Mouse (Mus musculus) embryo, embryonic 11.5 days (tissue): ENCODE measurements around the gene Phactr4.
A peak's percentile ranks its signal among the peaks of the same experiment; 100 is the strongest.

Experiments
- DNase-seq: peaks from one replicate; pipeline ENCODE4 v3.0.0-alpha.2; 2012; ENCODE audit warnings: low read depth, low spot score

Phactr4 gene

GRCm38 (mm10) chr4:132411322-132412094, 10.8 kb downstream of the Phactr4 start:
- no peak for DNase-seq

GRCm38 (mm10) chr4:132409587-132410229, 12.6 kb downstream of the Phactr4 start:
- DNase-seq = no peak

GRCm38 (mm10) chr4:132406393-132407189, 15.7 kb downstream of the Phactr4 start:
- DNase-seq = no peak

- no peak for DNase-seq
Measured at GRCm38 (mm10) chr4:132404588-132404987, 17.7 kb downstream of the Phactr4 start.

DNA sequence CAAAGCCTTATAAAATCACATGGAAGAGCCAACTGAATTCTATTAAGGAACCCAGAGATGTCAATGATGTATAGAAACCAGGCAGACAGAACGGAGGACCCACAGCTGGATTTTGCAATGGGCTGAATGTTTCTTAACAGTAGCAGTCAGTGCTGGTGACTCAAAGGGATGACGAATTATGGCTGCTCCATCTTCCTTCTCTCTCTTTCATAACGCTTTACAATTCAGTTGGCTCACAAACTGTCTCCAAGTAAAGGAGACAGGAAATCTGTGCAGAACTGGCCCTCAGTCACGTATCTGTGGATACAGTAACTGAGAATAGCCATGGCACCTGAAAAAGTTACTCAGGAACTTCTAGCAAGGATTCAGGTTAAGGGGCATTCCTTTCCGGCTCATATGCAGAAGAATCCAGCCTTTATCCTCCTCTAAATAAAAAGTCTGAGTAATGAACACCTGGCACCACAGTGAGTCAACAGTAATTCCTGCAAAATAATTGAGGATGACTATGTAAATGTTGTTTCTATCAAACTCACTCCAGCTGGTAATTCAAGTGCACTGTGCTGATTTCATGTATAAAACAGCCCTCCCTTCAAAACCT, 19.1 kb downstream of the Phactr4 start:
- DNase-seq = no peak

GRCm38 (mm10) chr4:132401016-132401415, 21.3 kb downstream of the Phactr4 start:
- no peak for DNase-seq

DNA sequence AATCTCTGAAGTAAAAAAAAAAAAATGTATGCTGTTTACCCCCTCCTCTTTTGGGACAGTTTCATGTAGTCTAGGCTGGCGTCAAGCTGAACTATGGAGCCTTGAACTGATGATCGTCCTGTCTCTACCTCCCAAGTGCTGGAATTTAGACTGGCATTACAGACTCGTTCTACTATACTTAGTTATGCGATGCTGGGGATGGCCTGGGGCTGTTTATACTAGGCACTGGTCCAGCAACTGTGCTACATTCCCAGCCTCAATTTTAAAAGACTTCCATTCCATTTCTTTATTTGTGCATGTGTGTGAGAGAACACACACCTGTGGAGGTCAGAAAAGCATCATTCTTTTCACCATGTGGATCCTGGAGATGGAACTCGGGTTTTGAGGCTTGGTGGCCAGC, 23.4 kb downstream of the Phactr4 start:
- no peak for DNase-seq

- peak; percentile 37 for DNase-seq
Measured at GRCm38 (mm10) chr4:132398045-132398774, 24.1 kb downstream of the Phactr4 start.

DNA sequence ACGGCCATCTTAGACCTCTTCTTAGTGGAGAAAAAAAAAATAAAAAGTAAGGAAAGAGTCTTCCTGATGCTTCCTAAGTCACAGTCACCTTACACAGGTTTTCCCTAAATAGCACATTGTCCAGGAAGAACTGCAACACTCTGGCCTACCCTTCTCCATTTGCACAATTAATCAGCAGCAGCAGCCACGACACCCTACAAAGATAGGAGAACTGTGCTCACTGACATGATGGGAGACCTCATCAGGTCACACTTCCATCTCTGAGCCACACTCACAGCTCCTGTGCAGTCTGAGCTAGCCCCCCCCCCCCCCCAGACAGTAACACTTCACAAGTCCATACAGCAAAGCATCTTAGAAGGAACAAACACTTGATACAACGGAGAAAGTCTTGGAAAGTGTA, 25.2 kb downstream of the Phactr4 start:
- no peak for DNase-seq

GRCm38 (mm10) chr4:132396251-132396650, 26.0 kb downstream of the Phactr4 start:
- DNase-seq = no peak

- no peak for DNase-seq
Measured at GRCm38 (mm10) chr4:132391063-132391740, 31.1 kb downstream of the Phactr4 start.

GRCm38 (mm10) chr4:132389302-132389701, 33.0 kb downstream of the Phactr4 start:
- no peak for DNase-seq

- no peak for DNase-seq
Measured at GRCm38 (mm10) chr4:132387617-132388016, 34.7 kb downstream of the Phactr4 start.

GRCm38 (mm10) chr4:132386846-132387245, 35.4 kb downstream of the Phactr4 start:
- no peak for DNase-seq

DNA sequence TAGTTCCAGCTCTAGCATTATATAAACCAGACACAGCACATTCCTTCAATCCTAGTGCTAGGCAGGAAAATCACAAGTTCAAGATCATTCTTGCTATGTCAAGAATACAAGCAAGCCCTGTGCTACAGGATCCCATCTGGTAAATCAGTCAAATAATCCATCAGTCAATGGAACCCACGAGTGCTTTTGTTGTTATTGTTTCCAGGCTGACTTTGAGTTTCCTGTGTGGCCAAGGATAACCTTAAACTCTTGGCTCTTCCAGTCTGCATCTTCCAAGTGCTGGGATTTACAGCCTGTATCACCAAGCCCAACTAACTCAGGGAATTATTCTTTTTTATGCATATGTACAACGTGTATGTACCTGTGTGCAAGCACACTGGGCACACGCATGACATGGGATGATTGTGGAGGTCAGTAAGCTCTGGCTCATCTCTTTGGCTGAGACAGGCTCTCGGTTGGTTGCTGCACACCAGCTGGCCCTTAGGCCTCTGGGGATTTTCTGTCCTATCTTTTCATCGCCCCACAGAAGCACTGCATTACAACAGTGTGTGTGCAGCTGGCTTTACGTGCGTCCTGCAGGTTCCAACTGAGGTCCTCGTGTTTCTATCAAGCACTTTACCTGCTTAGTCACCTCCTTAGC, 36.4 kb downstream of the Phactr4 start:
- DNase-seq = no peak

DNA sequence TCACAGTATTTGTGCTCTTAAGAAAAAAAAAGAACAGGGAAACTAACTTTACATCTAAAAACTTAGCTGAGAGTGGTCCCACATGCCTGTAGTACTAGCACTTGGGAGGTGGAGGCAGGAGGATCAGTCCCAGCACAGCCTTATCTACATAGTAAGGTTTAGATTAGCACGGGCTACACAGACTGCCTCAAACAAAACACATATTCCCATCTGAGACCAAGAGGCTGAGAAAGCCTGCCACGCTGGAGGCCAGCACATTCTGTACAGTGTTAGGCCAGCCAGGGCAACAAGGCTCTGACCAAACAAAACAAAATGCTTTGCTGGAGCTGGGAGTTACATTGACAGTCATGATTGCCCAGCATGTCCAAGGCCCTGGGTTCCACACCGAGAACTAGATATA, 38.8 kb downstream of the Phactr4 start:
- DNase-seq = no peak

- DNase-seq = no peak
Measured at GRCm38 (mm10) chr4:132382296-132382695, 40.0 kb downstream of the Phactr4 start.

- DNase-seq = no peak
Measured at GRCm38 (mm10) chr4:132380965-132381616, 41.2 kb downstream of the Phactr4 start.

DNA sequence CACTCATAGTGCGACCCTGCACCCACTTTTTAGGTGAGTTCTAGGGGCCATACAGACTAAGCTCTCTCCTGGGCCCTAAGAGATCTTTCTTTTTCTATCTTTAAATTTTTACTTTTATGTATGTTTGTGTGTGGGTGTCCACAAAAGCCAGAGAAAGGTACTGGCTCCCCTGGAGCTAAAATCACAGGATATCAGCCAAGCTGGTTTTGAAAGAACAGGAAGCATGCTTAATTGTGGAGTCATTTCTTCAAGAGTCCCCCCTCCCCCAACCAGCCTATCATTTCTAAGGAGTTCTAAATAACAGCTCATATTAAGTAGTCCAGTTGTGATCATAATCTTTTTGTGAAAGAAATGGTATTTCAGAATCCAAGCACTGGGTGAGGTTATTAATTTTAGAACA, 48.5 kb downstream of the Phactr4 start:
- no peak for DNase-seq
